Mouse (Mus musculus): ENCODE measurements around the gene Per3. TPM values are rescaled to one million over a fixed set of nuclear protein-coding genes. Genes with fewer than 3 reads are reported as not detected.

Per3 gene
- total and polyA plus RNA-seq, 2 experiments from 2014 or later: 13.4 to 28.7 TPM

- Histone ChIP-seq H3K4me1 (ENCODE audit: control insufficient read depth, insufficient read depth) (0 out of 2 replicates have a peak, but pooled peaks cover 7% of the 10 kb centered on the region), H3K36me3 (replicated peaks; ENCODE audit: control insufficient read depth, insufficient read depth, low read length) (peaks cover 37% of the 10 kb centered on the region), H3K27me3 (ENCODE audit: control insufficient read depth, insufficient read depth, low read length) (no peaks in the 10 kb centered on the region), H3K9me3 (replicated peaks; ENCODE audit: control insufficient read depth, low read length) (no peaks in the 10 kb centered on the region), H3K4me2 (ENCODE audit: low read depth, low read length) (no peak overlapping the region), H3K9ac (replicated peaks; ENCODE audit: low read depth, low read length) (0 out of 2 replicates have a peak overlapping the region, but pooled peaks have one; percentile 5), H3K27ac (ENCODE audit: low read depth) (peak overlapping the region; percentile 87), H3K4me3 (ENCODE audit: low read depth, low read length) (no peak overlapping the region)
- TF ChIP-seq CTCF (IDR thresholded peaks at IDR 0.05; ENCODE audit: low read depth) (no peak), EP300 (IDR thresholded peaks at IDR 0.05; ENCODE audit: low read depth) (no peak)
- 85% methylated on average over 13 of the region's 13 CpGs for WGBS
- ATAC-seq (ENCODE audit: insufficient read depth, low read depth) (no peak), DNase-seq (ENCODE audit: low spot score) (no peak)
These were observed 37.5 kb upstream of the Per3 start for GRCm38 (mm10) chr4:151081977-151082376.

- no peaks in the 10 kb centered on the region for H3K27me3 ChIP-seq (ENCODE audit: control insufficient read depth, insufficient read depth, low read length)
- H3K27ac ChIP-seq (ENCODE audit: low read depth): no peak overlapping the region
- no peaks in the 10 kb centered on the region for H3K9me3 ChIP-seq (replicated peaks; ENCODE audit: control insufficient read depth, low read length)
- H3K4me3 ChIP-seq (ENCODE audit: low read depth, low read length): no peak overlapping the region
- H3K4me1 ChIP-seq (ENCODE audit: control insufficient read depth, insufficient read depth): 0 out of 2 replicates have a peak, but pooled peaks cover 7% of the 10 kb centered on the region
- peaks cover 41% of the 10 kb centered on the region for H3K36me3 ChIP-seq (replicated peaks; ENCODE audit: control insufficient read depth, insufficient read depth, low read length)
- no peak for ATAC-seq (ENCODE audit: insufficient read depth, low read depth)
- no peak for DNase-seq (ENCODE audit: low spot score)
- no peak for TF ChIP-seq CTCF (IDR thresholded peaks at IDR 0.05; ENCODE audit: low read depth)
- TF ChIP-seq EP300 (IDR thresholded peaks at IDR 0.05; ENCODE audit: low read depth): no peak
- 78% methylated on average over 2 of the region's 2 CpGs for WGBS
- no peak overlapping the region for H3K4me2 ChIP-seq (ENCODE audit: low read depth, low read length)
- no peak overlapping the region for H3K9ac ChIP-seq (replicated peaks; ENCODE audit: low read depth, low read length)
These were observed 36.9 kb upstream of the Per3 start for GRCm38 (mm10) chr4:151081355-151081754.

GRCm38 (mm10) chr4:151074817-151075216 is 30.4 kb upstream of the Per3 start:
- TF ChIP-seq EP300 (IDR thresholded peaks at IDR 0.05; ENCODE audit: low read depth) (no peak), CTCF (IDR thresholded peaks at IDR 0.05; ENCODE audit: low read depth) (no peak)
- no peaks in the 10 kb centered on the region for H3K9me3 ChIP-seq (replicated peaks; ENCODE audit: control insufficient read depth, low read length)
- no peak overlapping the region for H3K4me3 ChIP-seq (ENCODE audit: low read depth, low read length)
- H3K4me1 ChIP-seq (ENCODE audit: control insufficient read depth, insufficient read depth): no peaks in the 10 kb centered on the region
- peaks cover 54% of the 10 kb centered on the region for H3K36me3 ChIP-seq (replicated peaks; ENCODE audit: control insufficient read depth, insufficient read depth, low read length)
- DNase-seq (ENCODE audit: low spot score): no peak
- no peaks in the 10 kb centered on the region for H3K27me3 ChIP-seq (ENCODE audit: control insufficient read depth, insufficient read depth, low read length)
- H3K4me2 ChIP-seq (ENCODE audit: low read depth, low read length): no peak overlapping the region
- no peak overlapping the region for H3K27ac ChIP-seq (ENCODE audit: low read depth)
- WGBS: 78% methylated on average over 15 of the region's 15 CpGs
- ATAC-seq (ENCODE audit: insufficient read depth, low read depth): no peak
- H3K9ac ChIP-seq (replicated peaks; ENCODE audit: low read depth, low read length): no peak overlapping the region

- Histone ChIP-seq H3K27ac (ENCODE audit: low read depth) (no peak overlapping the region), H3K4me2 (ENCODE audit: low read depth, low read length) (no peak overlapping the region), H3K27me3 (ENCODE audit: control insufficient read depth, insufficient read depth, low read length) (no peaks in the 10 kb centered on the region), H3K4me1 (ENCODE audit: control insufficient read depth, insufficient read depth) (no peaks in the 10 kb centered on the region), H3K36me3 (replicated peaks; ENCODE audit: control insufficient read depth, insufficient read depth, low read length) (peaks cover 39% of the 10 kb centered on the region), H3K4me3 (ENCODE audit: low read depth, low read length) (no peak overlapping the region), H3K9me3 (replicated peaks; ENCODE audit: control insufficient read depth, low read length) (no peaks in the 10 kb centered on the region), H3K9ac (replicated peaks; ENCODE audit: low read depth, low read length) (no peak overlapping the region)
- DNase-seq (ENCODE audit: low spot score): peak; percentile 62
- WGBS: 45% methylated on average over 13 of the region's 13 CpGs
- peak; percentile 53 for ATAC-seq (ENCODE audit: insufficient read depth, low read depth)
- TF ChIP-seq CTCF (IDR thresholded peaks at IDR 0.05; ENCODE audit: low read depth): peak; percentile 89
- no peak for TF ChIP-seq EP300 (IDR thresholded peaks at IDR 0.05; ENCODE audit: low read depth)
These were observed 28.8 kb upstream of the Per3 start for GRCm38 (mm10) chr4:151073108-151073744.

GRCm38 (mm10) chr4:151070962-151071361 is 26.5 kb upstream of the Per3 start:
- Histone ChIP-seq H3K4me1 (ENCODE audit: control insufficient read depth, insufficient read depth) (no peaks in the 10 kb centered on the region), H3K4me3 (ENCODE audit: low read depth, low read length) (no peak overlapping the region), H3K9me3 (replicated peaks; ENCODE audit: control insufficient read depth, low read length) (no peaks in the 10 kb centered on the region), H3K4me2 (ENCODE audit: low read depth, low read length) (no peak overlapping the region), H3K27me3 (ENCODE audit: control insufficient read depth, insufficient read depth, low read length) (no peaks in the 10 kb centered on the region), H3K9ac (replicated peaks; ENCODE audit: low read depth, low read length) (no peak overlapping the region), H3K36me3 (replicated peaks; ENCODE audit: control insufficient read depth, insufficient read depth, low read length) (peaks cover 40% of the 10 kb centered on the region), H3K27ac (ENCODE audit: low read depth) (no peak overlapping the region)
- 76% methylated on average over 7 of the region's 7 CpGs for WGBS
- DNase-seq (ENCODE audit: low spot score) (no peak), ATAC-seq (ENCODE audit: insufficient read depth, low read depth) (no peak)
- TF ChIP-seq CTCF (IDR thresholded peaks at IDR 0.05; ENCODE audit: low read depth) (no peak), EP300 (IDR thresholded peaks at IDR 0.05; ENCODE audit: low read depth) (no peak)

- Histone ChIP-seq H3K9ac (replicated peaks; ENCODE audit: low read depth, low read length) (no peak overlapping the region), H3K4me3 (ENCODE audit: low read depth, low read length) (no peak overlapping the region), H3K36me3 (replicated peaks; ENCODE audit: control insufficient read depth, insufficient read depth, low read length) (peaks cover 40% of the 10 kb centered on the region), H3K9me3 (replicated peaks; ENCODE audit: control insufficient read depth, low read length) (no peaks in the 10 kb centered on the region), H3K27me3 (ENCODE audit: control insufficient read depth, insufficient read depth, low read length) (no peaks in the 10 kb centered on the region), H3K4me1 (ENCODE audit: control insufficient read depth, insufficient read depth) (no peaks in the 10 kb centered on the region), H3K4me2 (ENCODE audit: low read depth, low read length) (no peak overlapping the region), H3K27ac (ENCODE audit: low read depth) (no peak overlapping the region)
- ATAC-seq (ENCODE audit: insufficient read depth, low read depth) (no peak), DNase-seq (ENCODE audit: low spot score) (no peak)
- TF ChIP-seq CTCF (IDR thresholded peaks at IDR 0.05; ENCODE audit: low read depth) (peak; percentile 22), EP300 (IDR thresholded peaks at IDR 0.05; ENCODE audit: low read depth) (no peak)
- WGBS: 60% methylated on average over 4 of the region's 4 CpGs
These were observed 24.3 kb upstream of the Per3 start for GRCm38 (mm10) chr4:151068751-151069150.
